ENCODE assay signal across 10 mouse cellular contexts in the genomic region with DNA sequence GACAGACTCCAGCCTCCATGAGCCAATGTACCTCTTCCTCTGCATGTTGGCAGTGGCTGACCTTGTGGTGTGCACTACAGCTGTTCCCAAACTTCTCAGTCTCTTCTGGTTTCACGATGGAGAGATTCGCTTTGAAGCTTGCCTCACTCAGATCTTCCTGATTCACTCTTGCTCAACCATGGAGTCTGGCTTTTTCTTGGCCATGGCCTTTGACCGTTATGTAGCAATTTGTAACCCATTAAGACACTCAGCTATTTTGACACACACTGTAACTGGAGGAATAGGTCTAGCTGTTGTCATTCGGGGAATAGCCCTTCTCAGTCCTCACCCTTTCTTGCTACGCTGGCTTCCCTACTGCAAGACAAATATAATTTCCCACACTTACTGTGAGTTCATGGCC. TPM values are rescaled to one million over a fixed set of nuclear protein-coding genes. Genes with fewer than 3 reads are reported as not detected.
"Had no signal": no experiment of that assay in that cellular context is flagged by ENCODE, and none has a peak within 500 bp of the region (broad histone marks: within the 10 kb centered on the region; RNA-seq: fewer than 3 reads in every experiment).

No protein-coding gene starts in this region.

RNA-seq across cellular contexts. Expression of a gene that starts 0.4 kb away (rescaled TPM):
- total RNA-seq: left cerebral cortex, adult 8-10 months; left cerebral cortex, postnatal 10 days; left cerebral cortex, postnatal 14 days; left cerebral cortex, postnatal 25 days; left cerebral cortex, postnatal 36 days; left cerebral cortex, postnatal 4 days; liver, adult 2 months; megakaryocyte-erythroid progenitor cell, adult 5-6 weeks; midbrain, postnatal 0 days; monocyte, adult 5-6 weeks had no signal

RNA-seq across cellular contexts. Expression of a gene that starts 4.7 kb away (rescaled TPM):
- total RNA-seq: left cerebral cortex, adult 8-10 months; left cerebral cortex, postnatal 10 days; left cerebral cortex, postnatal 14 days; left cerebral cortex, postnatal 25 days; left cerebral cortex, postnatal 36 days; left cerebral cortex, postnatal 4 days; liver, adult 2 months; megakaryocyte-erythroid progenitor cell, adult 5-6 weeks; midbrain, postnatal 0 days; monocyte, adult 5-6 weeks had no signal

RNA-seq across cellular contexts. Expression of a gene that starts 27.4 kb away (rescaled TPM):
- total RNA-seq: left cerebral cortex, adult 8-10 months; left cerebral cortex, postnatal 10 days; left cerebral cortex, postnatal 14 days; left cerebral cortex, postnatal 25 days; left cerebral cortex, postnatal 36 days; left cerebral cortex, postnatal 4 days; liver, adult 2 months; megakaryocyte-erythroid progenitor cell, adult 5-6 weeks; midbrain, postnatal 0 days; monocyte, adult 5-6 weeks had no signal

RNA-seq across cellular contexts. Expression of a gene that starts 33.9 kb away (rescaled TPM):
- total RNA-seq: left cerebral cortex, adult 8-10 months; left cerebral cortex, postnatal 10 days; left cerebral cortex, postnatal 14 days; left cerebral cortex, postnatal 25 days; left cerebral cortex, postnatal 36 days; left cerebral cortex, postnatal 4 days; liver, adult 2 months; megakaryocyte-erythroid progenitor cell, adult 5-6 weeks; midbrain, postnatal 0 days; monocyte, adult 5-6 weeks had no signal

RNA-seq across cellular contexts. Expression of a gene that starts 40.3 kb away (rescaled TPM):
- total RNA-seq: left cerebral cortex, adult 8-10 months; left cerebral cortex, postnatal 10 days; left cerebral cortex, postnatal 14 days; left cerebral cortex, postnatal 25 days; left cerebral cortex, postnatal 36 days; left cerebral cortex, postnatal 4 days; liver, adult 2 months; megakaryocyte-erythroid progenitor cell, adult 5-6 weeks; midbrain, postnatal 0 days; monocyte, adult 5-6 weeks had no signal
